Comparison of ENCODE assay signal across 27 mouse cellular contexts in the genomic region with DNA sequence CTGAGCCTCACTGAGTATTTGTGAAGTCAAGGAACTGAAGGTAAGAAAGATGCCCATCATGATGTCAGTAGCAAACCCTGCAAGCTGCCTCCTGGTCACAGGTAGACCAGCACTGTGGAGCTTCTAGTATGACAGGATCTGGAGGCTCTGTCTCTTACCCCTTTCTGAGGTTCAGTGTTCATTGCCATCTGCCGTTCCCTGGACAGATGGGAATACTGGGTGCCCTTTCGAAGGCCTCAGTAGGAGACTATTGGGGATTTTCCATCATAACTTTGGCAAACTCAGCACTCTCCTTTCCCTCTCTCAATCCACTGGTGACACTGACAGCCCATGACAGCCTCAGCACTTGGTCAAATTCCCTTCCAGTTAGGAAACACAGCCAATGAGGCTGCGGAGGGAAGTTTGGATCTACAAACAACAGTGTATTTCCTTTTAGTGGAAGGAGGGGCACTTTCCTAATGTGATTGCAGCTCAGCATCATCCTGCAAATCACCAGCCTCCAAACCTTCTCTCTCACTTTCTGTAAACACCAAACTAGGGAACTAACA. TPM values are rescaled to one million over a fixed set of nuclear protein-coding genes. Genes with fewer than 3 reads are reported as not detected.
DNase-seq lines count a peak whose midpoint lies in the region; ATAC-seq lines count a peak whose summit lies in the region.
"Had no signal": no experiment of that assay in that cellular context is flagged by ENCODE, and none has a peak within 500 bp of the region (broad histone marks: within the 10 kb centered on the region; RNA-seq: fewer than 3 reads in every experiment).

No protein-coding gene starts in this region.

- no peak overlapping the region for H3K4me3 ChIP-seq in midbrain, embryonic 15.5 days
- H3K4me3 ChIP-seq: erythroblast, embryonic 14.5 days; gastrocnemius, adult 2 months; heart, embryonic 13.5 days; left cerebral cortex, adult 2 months; limb, embryonic 12.5 days; liver, embryonic 15.5 days; midbrain, embryonic 10.5 days; neural tube, embryonic 13.5 days had no signal

- no peak overlapping the region for H3K27ac ChIP-seq in midbrain, embryonic 15.5 days
- H3K27ac ChIP-seq: gastrocnemius, adult 2 months; heart, embryonic 13.5 days; hindbrain, embryonic 14.5 days; left cerebral cortex, adult 2 months; limb, embryonic 12.5 days; liver, embryonic 15.5 days; midbrain, embryonic 10.5 days; neural tube, embryonic 13.5 days had no signal

- H3K27me3 ChIP-seq in midbrain, embryonic 15.5 days (replicated peaks) = no peaks in the 10 kb centered on the region
- H3K27me3 ChIP-seq: heart, embryonic 13.5 days; limb, embryonic 12.5 days; liver, embryonic 15.5 days; neural tube, embryonic 13.5 days had no signal

- ATAC-seq in midbrain, embryonic 15.5 days (replicated peaks) = no peak
- ATAC-seq: forebrain, embryonic 16.5 days; intestine, postnatal 0 days had no signal

- WGBS in midbrain, embryonic 15.5 days = 87% methylated on average over 3 of the region's 3 CpGs

- no peak overlapping the region for H3K4me2 ChIP-seq in midbrain, embryonic 15.5 days
- H3K4me2 ChIP-seq: heart, embryonic 13.5 days; hindbrain, embryonic 14.5 days; limb, embryonic 12.5 days; liver, embryonic 15.5 days; neural tube, embryonic 13.5 days had no signal

- no peaks in the 10 kb centered on the region for H3K9me3 ChIP-seq in midbrain, embryonic 15.5 days
- H3K9me3 ChIP-seq: heart, embryonic 13.5 days; limb, embryonic 12.5 days; liver, embryonic 15.5 days; midbrain, embryonic 10.5 days; neural tube, embryonic 13.5 days had no signal

- no peaks in the 10 kb centered on the region for H3K36me3 ChIP-seq in midbrain, embryonic 15.5 days (replicated peaks)
- H3K36me3 ChIP-seq: G1E; heart, embryonic 13.5 days; limb, embryonic 12.5 days; liver, embryonic 15.5 days; midbrain, embryonic 10.5 days; neural tube, embryonic 13.5 days had no signal

- H3K4me1 ChIP-seq in midbrain, embryonic 15.5 days = no peaks in the 10 kb centered on the region
- H3K4me1 ChIP-seq: liver, embryonic 15.5 days; midbrain, embryonic 10.5 days; neural tube, embryonic 13.5 days had no signal

- no peak overlapping the region for H3K9ac ChIP-seq in midbrain, embryonic 15.5 days
- H3K9ac ChIP-seq: heart, embryonic 13.5 days; hindbrain, embryonic 14.5 days; limb, embryonic 12.5 days; liver, embryonic 15.5 days; neural tube, embryonic 13.5 days had no signal

- DNase-seq in cerebellum, adult 11 months = peak; percentile 19
- DNase-seq in cerebellum, postnatal 10 days = no peak
- peak; percentile 89 for DNase-seq in brain, adult 2 months (ENCODE audit: low read depth, low spot score)
- DNase-seq in cerebellum, adult 9-10 months = peak; percentile 59
- DNase-seq in lung, postnatal 10 days = peak; percentile 35
- DNase-seq in layer of hippocampus, adult 8-10 months (ENCODE audit: low spot score in 2 of 2) = no peak
- DNase-seq in kidney, adult 11 months = no peak
- DNase-seq: adrenal gland, adult 8-10 months; gastrocnemius, adult 2 months; heart, postnatal 10 days; kidney, postnatal 14 days; thymus, adult 2 months; thymus, postnatal 4 days had no signal

RNA-seq across cellular contexts. Expression of gene Pappa, which starts 42.4 kb away (rescaled TPM):
- 1 to 10 TPM; 1.1 to 1.3 (median 1.3) TPM for total RNA-seq in layer of hippocampus, adult 8-10 months (2022)
- 0.92 TPM in 2 replicates for polyA plus RNA-seq in midbrain, embryonic 15.5 days (2015; fragmentation: Nextera tagmentation; extraction: Ambion mirVana)
- total RNA-seq: hematopoietic stem cell, adult 5-6 weeks; megakaryocyte progenitor cell, adult 5-6 weeks had no signal
- polyA plus RNA-seq: erythroblast, embryonic 14.5 days; G1E had no signal

Comparison
In these comparisons a context has a peak if more than half of its experiments do, and no peak if none do; other contexts are left out.
1. DNase-seq: peak in cerebellum, adult 11 months (single experiment), brain, adult 2 months (single experiment), cerebellum, adult 9-10 months (single experiment) and lung, postnatal 10 days (single experiment); none in cerebellum, postnatal 10 days (0 of 2), layer of hippocampus, adult 8-10 months (0 of 2) and kidney, adult 11 months (single experiment).